Mouse (Mus musculus): ENCODE measurements around the gene Micall1.

GRCm38 (mm10) chr15:79060887-79061565 lies 47.7 kb upstream of the Micall1 start:
- no peak for TF ChIP-seq CTCF (IDR thresholded peaks at IDR 0.05)
- no peak for TF ChIP-seq EP300 (IDR thresholded peaks at IDR 0.05)
